Mouse (Mus musculus): Measurements from ENCODE around the gene Fam216b.

The Fam216b gene

GRCm38 (mm10) chr14:78088907-78089306 is at the start of gene Fam216b:
TSS of gene Fam216b (minus strand) at chr14:78089007.
- DNase-seq (ENCODE audit: low spot score in 2 of 2): no peak

GRCm38 (mm10) chr14:78132368-78133052 is 43.7 kb upstream of the Fam216b start:
- no peak for DNase-seq (ENCODE audit: low spot score in 2 of 2)

- no peak for DNase-seq (ENCODE audit: low spot score in 2 of 2)
Measured at GRCm38 (mm10) chr14:78126670-78127069, 37.9 kb upstream of the Fam216b start.

GRCm38 (mm10) chr14:78120286-78120685 is 31.5 kb upstream of the Fam216b start:
- no peak for DNase-seq (ENCODE audit: low spot score in 2 of 2)

- DNase-seq (ENCODE audit: low spot score in 2 of 2): no peak
Measured at GRCm38 (mm10) chr14:78119449-78120200, 30.8 kb upstream of the Fam216b start.

- no peak for DNase-seq (ENCODE audit: low spot score in 2 of 2)
Measured at GRCm38 (mm10) chr14:78117671-78118070, 28.9 kb upstream of the Fam216b start.

GRCm38 (mm10) chr14:78117268-78117667 is 28.5 kb upstream of the Fam216b start:
- no peak for DNase-seq (ENCODE audit: low spot score in 2 of 2)

- no peak for DNase-seq (ENCODE audit: low spot score in 2 of 2)
Measured at GRCm38 (mm10) chr14:78112466-78112865, 23.7 kb upstream of the Fam216b start.

GRCm38 (mm10) chr14:78110871-78111270 is 22.1 kb upstream of the Fam216b start:
- DNase-seq (ENCODE audit: low spot score in 2 of 2): no peak

- no peak for DNase-seq (ENCODE audit: low spot score in 2 of 2)
Measured at GRCm38 (mm10) chr14:78109419-78109818, 20.6 kb upstream of the Fam216b start.

- DNase-seq (ENCODE audit: low spot score in 2 of 2): no peak
Measured at GRCm38 (mm10) chr14:78108388-78108787, 19.6 kb upstream of the Fam216b start.

- no peak for DNase-seq (ENCODE audit: low spot score in 2 of 2)
Measured at GRCm38 (mm10) chr14:78089591-78089990, 784 bp upstream of the Fam216b start.

GRCm38 (mm10) chr14:78083465-78083864 is 5.3 kb downstream of the Fam216b start:
- no peak for DNase-seq (ENCODE audit: low spot score in 2 of 2)

- DNase-seq (ENCODE audit: low spot score in 2 of 2): no peak
Measured at GRCm38 (mm10) chr14:78077508-78077907, 11.3 kb downstream of the Fam216b start.

- no peak for DNase-seq (ENCODE audit: low spot score in 2 of 2)
Measured at GRCm38 (mm10) chr14:78065938-78066710, 22.7 kb downstream of the Fam216b start.

- no peak for DNase-seq (ENCODE audit: low spot score in 2 of 2)
Measured at GRCm38 (mm10) chr14:78062484-78062883, 26.3 kb downstream of the Fam216b start.

GRCm38 (mm10) chr14:78060609-78060951 is 28.2 kb downstream of the Fam216b start:
- no peak for DNase-seq (ENCODE audit: low spot score in 2 of 2)

GRCm38 (mm10) chr14:78059878-78060608 is 28.8 kb downstream of the Fam216b start:
- no peak for DNase-seq (ENCODE audit: low spot score in 2 of 2)

- no peak for DNase-seq (ENCODE audit: low spot score in 2 of 2)
Measured at GRCm38 (mm10) chr14:78057362-78057761, 31.4 kb downstream of the Fam216b start.

GRCm38 (mm10) chr14:78056371-78056770 is 32.4 kb downstream of the Fam216b start:
- no peak for DNase-seq (ENCODE audit: low spot score in 2 of 2)

GRCm38 (mm10) chr14:78048674-78049073 is 40.1 kb downstream of the Fam216b start:
- DNase-seq (ENCODE audit: low spot score in 2 of 2): no peak

- DNase-seq (ENCODE audit: low spot score in 2 of 2): no peak
Measured at GRCm38 (mm10) chr14:78048258-78048657, 40.5 kb downstream of the Fam216b start.
